Mouse (Mus musculus) lung, postnatal 0 days (tissue): ENCODE measurements around the gene Gm28047.

ENCODE experiments used
- CTCF ChIP-seq: IDR thresholded peaks from 2 replicates; pipeline ENCODE4 v1.5.1; 2016; ENCODE audit warnings: antibody characterized with exemption, mild to moderate bottlenecking
- EP300 ChIP-seq: IDR thresholded peaks from 2 replicates; pipeline ENCODE4 v1.6.1; 2016; ENCODE audit warnings: antibody characterized with exemption, mild to moderate bottlenecking, control low read depth

GRCm38 (mm10) chr15:102498322-102498721 lies 126.5 kb downstream of the Gm28047 start:
- TF ChIP-seq CTCF (no peak), EP300 (no peak)
